Mouse (Mus musculus) E14TG2a.4 (cell line): Measurements from ENCODE around the gene Memo1.

ENCODE experiments used
- CTCF ChIP-seq: conservative IDR thresholded peaks from 2 replicates; pipeline ENCODE4 v1.5.1; 2014; ENCODE audit warnings: low read length
- POU5F1 ChIP-seq: IDR thresholded peaks from 2 replicates; pipeline ENCODE4 v1.6.1; 2014; ENCODE audit warnings: low read length, borderline replicate concordance

- TF ChIP-seq CTCF: no peak
- TF ChIP-seq POU5F1: no peak
Observed at GRCm38 (mm10) chr17:74209143-74209908, 86.0 kb downstream of the Memo1 start.
